Mouse (Mus musculus): ENCODE measurements around the gene Olfr56.
"Not testable (repeated sequence)": the region's sequence is repeated elsewhere in the genome, so short reads cannot be mapped to it uniquely, and the experiment has no call there.

The Olfr56 gene

DNA sequence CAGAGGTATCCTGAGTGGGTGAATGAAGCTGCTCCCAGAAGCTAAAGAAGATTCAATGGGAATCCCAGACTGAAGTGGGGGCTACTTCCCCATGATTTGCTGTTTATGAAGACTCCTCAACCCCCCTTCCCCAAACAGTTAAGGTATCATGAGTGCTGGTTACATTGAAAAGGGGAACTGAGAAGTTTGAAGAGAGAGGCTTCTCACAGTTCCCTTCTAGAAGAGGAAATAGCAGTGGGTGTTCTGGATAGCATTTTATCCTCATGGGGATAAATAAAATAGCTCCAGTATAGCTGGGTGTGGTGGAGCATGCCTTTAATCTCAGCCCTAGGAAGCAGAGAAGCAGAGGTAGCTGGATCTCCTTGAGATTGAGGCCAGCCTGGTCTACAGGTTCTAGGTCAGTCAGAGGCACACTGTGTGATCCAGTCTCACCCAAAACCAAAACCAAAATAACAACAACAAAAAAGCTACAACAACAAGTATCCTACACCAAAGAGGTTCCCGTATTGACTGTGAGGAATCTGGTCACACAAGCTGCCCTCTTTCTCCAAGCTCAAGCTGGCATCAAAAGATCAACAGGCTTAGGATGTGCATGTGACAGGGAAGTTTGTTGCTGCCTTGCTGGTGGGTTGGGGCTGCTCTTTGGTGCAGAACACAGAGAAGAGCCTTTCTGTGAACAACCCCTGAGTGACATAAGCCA is at the start of gene Olfr56:
Gene Olfr56, plus strand, starts transcription at position 650 of the 700 bp plus-strand sequence.
- in situ Hi-C loops (cut with MboI; ENCODE audit: low pct_unique_long_range_greater_than_20kb in 1 of 2, low sequenced_read_pairs in 2 of 2, unreplicated experiment in 1 of 2) = not testable (repeated sequence)

DNA sequence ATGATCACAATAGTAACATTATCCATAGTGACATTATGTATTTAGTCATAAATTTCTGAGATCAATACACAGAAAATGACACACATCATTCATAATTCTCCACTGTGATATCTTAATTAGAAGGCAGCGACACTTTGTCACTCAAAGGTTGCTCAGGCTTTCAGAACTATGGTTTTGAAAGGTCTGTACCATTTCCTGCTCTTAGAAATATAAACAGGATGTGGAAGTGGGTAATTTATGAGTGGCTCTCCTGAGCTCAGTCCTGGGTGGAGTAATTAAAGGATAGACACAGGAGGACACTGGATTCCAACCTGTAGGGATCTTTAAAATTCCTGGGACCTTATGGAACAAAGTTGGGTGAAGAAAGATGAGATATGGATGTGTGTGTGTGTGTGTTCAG is 45.3 kb upstream of the Olfr56 start:
- in situ Hi-C loops (cut with MboI; ENCODE audit: low pct_unique_long_range_greater_than_20kb in 1 of 2, low sequenced_read_pairs in 2 of 2, unreplicated experiment in 1 of 2) = not testable (repeated sequence)

DNA sequence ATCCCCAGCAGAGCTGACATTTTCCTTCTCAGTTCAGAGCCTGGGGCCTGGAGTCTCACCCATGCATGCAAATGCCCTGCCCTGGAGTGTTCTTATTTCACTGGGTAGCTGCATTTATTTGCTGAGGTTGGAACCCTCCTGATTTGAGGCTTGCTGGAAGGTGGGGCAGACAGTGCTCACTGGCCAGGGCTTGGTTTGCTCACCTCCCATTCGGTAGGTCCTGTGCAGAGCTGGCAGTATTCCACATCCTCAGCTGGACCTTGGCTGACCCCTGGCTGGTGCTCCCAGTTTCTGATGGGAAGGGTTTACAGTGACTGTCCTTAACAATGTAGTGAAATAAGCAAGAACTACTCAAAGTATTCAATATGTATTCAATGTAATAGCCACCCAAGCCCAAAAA is 44.8 kb upstream of the Olfr56 start:
- in situ Hi-C loops (cut with MboI; ENCODE audit: low pct_unique_long_range_greater_than_20kb in 1 of 2, low sequenced_read_pairs in 2 of 2, unreplicated experiment in 1 of 2) = not testable (repeated sequence)

DNA sequence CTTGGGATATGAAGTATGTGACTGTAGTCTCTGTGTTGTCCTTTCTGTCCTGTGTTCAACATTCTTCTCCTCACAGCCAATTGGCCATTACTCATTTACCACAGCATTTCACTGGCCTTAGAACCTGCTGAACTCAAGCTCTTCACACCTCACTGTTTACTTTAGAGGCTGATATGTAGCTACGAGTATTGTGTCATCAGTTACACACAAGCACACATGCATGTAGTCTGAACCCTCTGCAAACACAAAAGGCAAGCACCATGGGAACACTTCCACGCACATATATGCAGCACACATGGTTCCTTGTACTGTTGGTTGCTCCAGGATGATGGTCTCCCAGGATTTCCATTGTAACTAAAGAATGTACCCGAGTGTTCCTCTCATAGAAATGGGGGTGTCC is 43.4 kb upstream of the Olfr56 start:
- in situ Hi-C loops (cut with MboI; ENCODE audit: low pct_unique_long_range_greater_than_20kb in 1 of 2, low sequenced_read_pairs in 2 of 2, unreplicated experiment in 1 of 2) = not testable (repeated sequence)

DNA sequence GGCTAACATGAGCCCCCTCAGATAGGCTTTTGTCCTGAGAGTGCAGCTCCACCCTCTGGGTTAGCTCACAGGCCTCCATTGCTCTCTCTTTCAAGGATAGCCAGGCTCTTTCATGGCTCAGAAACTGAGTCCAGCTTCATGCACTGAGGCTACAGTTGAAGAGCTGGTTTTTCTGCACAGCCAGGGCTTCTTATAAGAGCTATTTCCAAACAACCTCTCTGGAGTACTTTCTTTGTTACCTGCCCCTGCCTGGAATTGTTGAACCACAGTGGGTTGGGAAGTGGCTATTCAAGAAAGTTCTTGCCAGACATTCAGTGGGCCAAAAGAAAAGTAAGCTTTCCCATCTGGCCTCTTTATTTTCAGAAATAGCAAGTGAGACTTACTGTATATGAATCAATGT is 39.4 kb upstream of the Olfr56 start:
- in situ Hi-C loops (cut with MboI; ENCODE audit: low pct_unique_long_range_greater_than_20kb in 1 of 2, low sequenced_read_pairs in 2 of 2, unreplicated experiment in 1 of 2) = not testable (repeated sequence)

DNA sequence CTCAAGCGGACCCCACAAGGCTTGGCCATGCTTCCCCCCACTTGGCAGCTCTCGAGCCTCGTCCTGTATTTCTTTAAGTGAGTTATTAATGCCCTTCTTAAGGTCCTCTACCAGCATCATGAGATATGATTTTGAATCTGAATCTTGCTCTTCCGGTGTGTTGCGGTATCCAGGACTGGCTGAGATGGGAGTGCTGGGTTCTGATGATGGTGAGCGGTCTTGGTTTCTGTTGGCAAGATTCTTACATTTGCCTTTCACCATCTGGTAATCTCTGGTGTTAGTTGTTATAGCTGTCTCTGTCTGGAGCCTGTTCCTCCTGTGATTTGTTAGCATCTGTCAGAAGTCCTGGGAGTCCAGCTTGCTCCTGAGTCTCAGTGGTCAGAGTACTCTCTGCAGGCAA is 32.6 kb upstream of the Olfr56 start, which contains the start of gene Psme2b:
Gene Psme2b, minus strand, starts transcription at position 101 of the 400 bp plus-strand sequence.
- in situ Hi-C loops (cut with MboI; ENCODE audit: low pct_unique_long_range_greater_than_20kb in 1 of 2, low sequenced_read_pairs in 2 of 2, unreplicated experiment in 1 of 2) = not testable (repeated sequence)

DNA sequence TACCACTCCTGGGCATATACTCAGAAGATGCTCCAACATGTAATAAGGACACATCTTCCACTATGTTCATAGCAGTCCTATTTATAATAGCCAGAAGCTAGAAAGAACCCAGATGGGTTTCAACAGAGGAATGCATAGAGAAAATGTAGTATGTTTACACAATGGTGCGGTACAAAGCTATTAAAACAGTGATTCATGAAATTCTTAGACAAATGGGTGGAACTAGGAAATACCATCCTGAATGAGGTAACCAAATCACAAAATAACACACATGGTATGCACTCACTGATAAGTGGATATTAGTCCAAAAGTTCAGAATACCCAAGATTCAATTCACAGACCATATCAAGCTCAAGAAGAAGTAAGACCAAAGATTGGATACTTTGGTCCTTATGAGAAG is 4.0 kb upstream of the Olfr56 start:
- in situ Hi-C loops (cut with MboI; ENCODE audit: low pct_unique_long_range_greater_than_20kb in 1 of 2, low sequenced_read_pairs in 2 of 2, unreplicated experiment in 1 of 2) = not testable (repeated sequence)

DNA sequence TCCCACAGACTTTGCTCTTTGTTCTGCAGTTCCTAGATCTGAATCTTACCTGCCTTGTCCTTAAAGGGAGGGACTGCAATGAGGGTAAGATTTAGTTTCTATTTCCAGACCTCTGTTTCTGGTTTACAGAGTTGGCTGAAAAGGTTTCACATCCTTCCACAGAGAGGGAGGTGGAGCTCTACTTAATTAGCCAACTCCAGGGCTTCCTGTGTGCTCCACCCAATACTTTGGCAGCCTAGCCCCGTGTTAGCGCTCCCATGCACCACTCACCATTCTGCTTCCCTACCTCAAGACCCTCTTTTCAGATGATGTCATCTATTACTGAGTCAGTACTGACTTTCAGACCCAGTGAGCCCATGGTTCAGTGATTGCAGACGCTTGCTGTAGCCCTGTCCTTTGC is 562 bp downstream of the Olfr56 start, which contains the start of gene 9930111J21Rik1:
Gene 9930111J21Rik1, minus strand, starts transcription at position 148 of the 400 bp plus-strand sequence.
- in situ Hi-C loops (cut with MboI; ENCODE audit: low pct_unique_long_range_greater_than_20kb in 1 of 2, low sequenced_read_pairs in 2 of 2, unreplicated experiment in 1 of 2) = not testable (repeated sequence)

DNA sequence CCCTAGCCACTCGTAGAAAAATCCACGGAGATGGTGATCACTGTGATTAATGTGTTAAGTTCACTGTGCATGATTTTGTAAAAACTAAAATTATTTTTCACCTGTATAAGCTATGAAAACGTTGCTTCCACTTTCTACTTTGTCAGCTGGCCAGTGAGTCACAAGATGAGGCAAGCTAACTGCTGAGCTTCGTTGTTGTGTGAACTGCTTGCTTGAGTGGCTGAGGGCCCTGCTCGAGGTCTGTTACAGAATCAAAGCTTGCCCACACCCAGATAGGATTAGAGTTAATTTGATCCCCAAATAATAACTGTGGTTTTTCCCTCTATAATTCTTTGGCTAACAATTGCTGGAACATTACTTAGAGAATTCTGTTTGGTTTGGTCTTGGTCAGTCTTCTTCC is 1.4 kb downstream of the Olfr56 start:
- in situ Hi-C loops (cut with MboI; ENCODE audit: low pct_unique_long_range_greater_than_20kb in 1 of 2, low sequenced_read_pairs in 2 of 2, unreplicated experiment in 1 of 2) = not testable (repeated sequence)

DNA sequence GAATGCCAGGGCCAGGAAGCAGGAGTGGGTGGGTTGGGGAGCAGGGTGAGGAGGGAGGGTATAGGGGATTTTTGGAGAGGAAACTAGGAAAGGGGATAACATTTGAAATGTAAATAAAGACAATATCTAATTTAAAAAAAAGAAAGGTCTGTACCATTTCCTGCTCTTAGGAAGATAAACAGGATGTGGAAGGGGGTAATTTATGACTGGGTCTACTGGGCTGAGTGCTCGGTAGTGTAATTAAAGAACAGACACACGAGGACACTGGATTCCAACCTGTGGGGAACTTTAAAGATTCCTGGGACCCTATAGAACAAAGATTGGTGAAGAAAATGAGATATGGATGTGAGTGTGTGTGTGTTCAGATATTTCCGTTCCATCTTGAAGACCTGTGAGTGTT is 4.2 kb downstream of the Olfr56 start:
- in situ Hi-C loops (cut with MboI; ENCODE audit: low pct_unique_long_range_greater_than_20kb in 1 of 2, low sequenced_read_pairs in 2 of 2, unreplicated experiment in 1 of 2) = not testable (repeated sequence)

DNA sequence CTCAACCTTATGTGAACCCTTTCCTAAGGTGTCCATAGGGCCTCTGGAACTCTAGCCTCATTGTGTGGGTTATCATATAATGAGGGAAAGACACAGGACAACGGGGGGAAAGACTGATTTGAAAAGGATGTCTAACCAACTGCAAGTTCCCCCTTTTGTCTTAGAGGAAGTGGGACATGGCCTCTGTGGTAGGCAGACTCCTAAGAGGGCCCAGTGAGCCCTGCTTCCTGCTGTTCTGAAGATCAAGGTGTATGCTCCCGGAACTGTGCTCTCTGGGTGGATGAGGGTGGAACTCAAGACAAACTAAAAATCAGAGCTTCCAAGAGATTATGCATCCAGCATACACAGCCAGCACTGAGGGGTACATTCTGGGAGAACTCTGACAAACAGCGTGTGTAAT is 9.5 kb downstream of the Olfr56 start:
- in situ Hi-C loops (cut with MboI; ENCODE audit: low pct_unique_long_range_greater_than_20kb in 1 of 2, low sequenced_read_pairs in 2 of 2, unreplicated experiment in 1 of 2) = not testable (repeated sequence)

DNA sequence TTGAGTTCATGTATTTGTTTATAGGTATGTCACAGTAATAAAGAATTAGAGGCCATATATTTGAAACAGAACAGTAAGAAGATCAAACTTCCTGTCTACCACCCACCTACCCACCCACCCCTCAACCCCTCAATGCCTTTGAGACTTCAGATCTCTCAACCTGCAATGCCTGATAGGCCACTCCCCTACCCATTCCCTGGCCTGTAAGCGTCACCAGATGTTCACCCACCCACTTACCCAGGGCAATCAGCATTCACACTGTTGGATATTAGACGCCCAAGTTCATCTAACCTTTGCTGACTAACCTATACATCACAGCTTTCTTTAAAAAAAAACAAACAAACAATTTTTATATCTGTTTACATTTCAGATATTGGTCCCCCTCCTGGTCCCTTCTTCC is 11.3 kb downstream of the Olfr56 start:
- in situ Hi-C loops (cut with MboI; ENCODE audit: low pct_unique_long_range_greater_than_20kb in 1 of 2, low sequenced_read_pairs in 2 of 2, unreplicated experiment in 1 of 2) = loop anchor here in 1 of 2 experiments (10.0 kb wide), 1 partner anchor 105 kb away; no protein-coding TSS in a partner anchor

DNA sequence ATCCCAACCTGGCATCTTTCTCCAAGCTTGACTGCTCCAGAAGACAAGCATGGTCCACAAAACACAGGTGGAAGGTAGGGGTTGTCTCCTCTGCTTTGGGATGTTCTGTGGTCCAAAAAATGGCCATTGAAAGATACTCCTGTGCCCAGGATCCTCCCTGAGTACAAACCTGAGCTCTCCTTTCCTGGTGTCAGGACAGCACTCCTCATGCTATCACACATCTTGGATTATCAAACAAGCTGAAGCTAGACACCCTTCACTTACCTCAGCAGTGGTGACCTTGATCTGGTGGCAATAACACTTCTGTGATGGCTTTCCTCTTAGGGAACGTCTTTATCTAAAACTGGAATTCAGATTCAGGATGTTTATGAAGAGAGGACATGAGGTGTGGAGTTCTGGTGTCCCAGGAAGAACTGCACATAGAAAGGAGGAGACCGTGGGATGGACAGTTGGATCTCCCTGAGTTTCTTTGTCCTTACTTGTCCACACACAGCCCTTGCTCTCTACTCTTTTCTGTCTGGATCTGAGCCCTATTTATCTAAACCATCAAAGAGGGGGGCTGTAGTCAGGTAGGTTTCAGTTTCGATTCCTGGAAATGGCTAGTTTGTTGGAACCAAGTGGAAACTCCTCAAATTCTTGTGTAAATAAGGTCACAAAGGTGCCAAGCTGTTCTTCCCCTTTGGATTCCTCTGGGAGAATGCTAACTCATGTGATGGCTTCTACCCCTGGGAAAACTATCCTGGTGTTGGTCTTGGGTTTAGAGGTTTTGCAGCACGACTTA is 13.2 kb downstream of the Olfr56 start, which contains the start of gene Gm12185:
Gene Gm12185, minus strand, starts transcription at position 487 of the 781 bp plus-strand sequence.
- in situ Hi-C loops (cut with MboI; ENCODE audit: low pct_unique_long_range_greater_than_20kb in 1 of 2, low sequenced_read_pairs in 2 of 2, unreplicated experiment in 1 of 2) = loop anchor here in 1 of 2 experiments (10.0 kb wide), 1 partner anchor 107 kb away; no protein-coding TSS in a partner anchor

DNA sequence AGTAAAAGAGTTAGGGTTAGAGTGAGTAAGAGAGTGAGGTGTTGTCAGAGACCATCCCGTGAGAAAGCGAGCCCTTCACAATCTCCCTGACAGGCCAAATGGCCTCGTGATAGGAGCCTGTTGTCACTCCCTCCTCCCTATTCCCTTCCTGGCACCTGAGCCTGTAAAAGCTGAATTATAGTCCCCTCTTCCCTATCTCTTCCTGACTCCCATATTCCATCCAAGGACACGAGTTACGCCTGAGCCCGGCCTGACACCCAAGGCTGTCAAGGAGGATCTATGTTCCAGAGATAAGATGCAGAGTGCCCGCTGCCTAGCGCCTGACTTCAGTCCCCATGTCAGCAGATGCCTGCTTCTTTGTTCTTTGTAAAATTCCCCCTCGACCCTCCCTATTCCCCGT is 14.6 kb downstream of the Olfr56 start:
- in situ Hi-C loops (cut with MboI; ENCODE audit: low pct_unique_long_range_greater_than_20kb in 1 of 2, low sequenced_read_pairs in 2 of 2, unreplicated experiment in 1 of 2) = loop anchor here in 1 of 2 experiments (10.0 kb wide), 1 partner anchor 108 kb away; no protein-coding TSS in a partner anchor

DNA sequence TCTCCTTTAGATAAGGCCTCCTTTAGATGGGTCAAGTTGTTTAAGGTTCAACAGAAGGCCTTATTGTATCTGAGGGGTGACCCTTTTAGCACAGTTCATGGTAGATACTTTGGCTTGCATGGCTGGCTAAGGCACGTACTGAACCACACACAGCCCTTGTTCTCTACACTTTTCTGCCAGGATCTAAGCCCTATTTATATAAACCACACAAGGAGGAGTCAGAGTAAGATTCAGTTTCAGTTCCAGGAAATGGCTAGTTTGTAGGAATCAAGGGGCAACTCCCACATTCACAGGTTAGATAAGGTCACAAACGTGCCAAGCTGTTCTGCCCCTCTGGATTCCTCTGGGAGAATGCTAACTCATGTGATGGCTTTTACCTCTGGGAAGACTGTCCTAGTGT is 15.3 kb downstream of the Olfr56 start, which contains the start of gene Tgtp1:
Gene Tgtp1, minus strand, starts transcription at position 155 of the 400 bp plus-strand sequence.
- in situ Hi-C loops (cut with MboI; ENCODE audit: low pct_unique_long_range_greater_than_20kb in 1 of 2, low sequenced_read_pairs in 2 of 2, unreplicated experiment in 1 of 2) = loop anchor here in 1 of 2 experiments (10.0 kb wide), 1 partner anchor 109 kb away; no protein-coding TSS in a partner anchor

DNA sequence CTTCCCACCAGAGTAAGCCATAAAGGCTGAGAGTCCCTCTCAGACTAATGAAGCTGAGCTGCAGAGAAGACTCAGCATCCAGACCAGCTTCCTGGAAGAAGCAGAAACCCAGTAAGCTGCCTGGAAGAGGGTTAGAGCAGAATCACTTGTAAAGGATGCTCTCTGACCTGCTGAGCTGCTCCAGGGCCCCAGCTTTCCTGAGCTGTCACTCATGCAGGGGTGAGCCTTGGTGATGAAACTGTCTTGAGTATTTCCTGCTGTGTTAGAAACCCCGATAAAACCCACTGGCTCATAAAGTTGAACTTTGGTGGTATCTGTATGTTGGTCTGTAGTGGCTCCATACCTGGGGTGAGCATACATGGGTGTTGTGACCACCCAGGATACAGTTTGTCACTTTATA is 21.7 kb downstream of the Olfr56 start:
- in situ Hi-C loops (cut with MboI; ENCODE audit: low pct_unique_long_range_greater_than_20kb in 1 of 2, low sequenced_read_pairs in 2 of 2, unreplicated experiment in 1 of 2) = not testable (repeated sequence)

DNA sequence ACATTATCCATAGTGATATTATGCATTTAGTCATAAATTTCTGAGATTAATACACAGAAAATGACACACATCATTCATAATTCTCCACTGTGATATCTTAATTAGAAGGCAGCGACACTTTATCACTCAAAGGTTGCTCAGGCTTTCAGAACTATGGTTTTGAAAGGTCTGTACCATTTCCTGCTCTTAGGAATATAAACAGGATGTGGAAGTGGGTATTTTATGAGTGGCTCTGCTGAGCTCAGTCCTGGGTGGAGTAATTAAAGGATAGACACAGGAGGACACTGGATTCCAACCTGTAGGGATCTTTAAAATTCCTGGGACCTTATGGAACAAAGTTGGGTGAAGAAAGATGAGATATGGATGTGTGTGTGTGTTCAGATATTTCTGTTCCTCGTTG is 27.6 kb downstream of the Olfr56 start:
- in situ Hi-C loops (cut with MboI; ENCODE audit: low pct_unique_long_range_greater_than_20kb in 1 of 2, low sequenced_read_pairs in 2 of 2, unreplicated experiment in 1 of 2) = not testable (repeated sequence)

DNA sequence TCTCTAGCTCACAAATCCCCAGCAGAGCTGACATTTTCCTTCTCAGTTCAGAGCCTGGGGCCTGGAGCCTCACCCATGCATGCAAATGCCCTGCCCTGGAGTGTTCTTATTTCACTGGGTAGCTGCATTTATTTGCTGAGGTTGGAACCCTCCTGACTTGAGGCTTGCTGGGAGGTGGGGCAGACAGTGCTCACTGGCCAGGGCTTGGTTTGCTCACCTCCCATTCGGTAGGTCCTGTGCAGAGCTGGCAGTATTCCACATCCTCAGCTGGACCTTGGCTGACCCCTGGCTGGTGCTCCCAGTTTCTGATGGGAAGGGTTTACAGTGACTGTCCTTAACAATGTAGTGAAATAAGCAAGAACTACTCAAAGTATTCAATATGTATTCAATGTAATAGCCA is 28.1 kb downstream of the Olfr56 start:
- in situ Hi-C loops (cut with MboI; ENCODE audit: low pct_unique_long_range_greater_than_20kb in 1 of 2, low sequenced_read_pairs in 2 of 2, unreplicated experiment in 1 of 2) = not testable (repeated sequence)

DNA sequence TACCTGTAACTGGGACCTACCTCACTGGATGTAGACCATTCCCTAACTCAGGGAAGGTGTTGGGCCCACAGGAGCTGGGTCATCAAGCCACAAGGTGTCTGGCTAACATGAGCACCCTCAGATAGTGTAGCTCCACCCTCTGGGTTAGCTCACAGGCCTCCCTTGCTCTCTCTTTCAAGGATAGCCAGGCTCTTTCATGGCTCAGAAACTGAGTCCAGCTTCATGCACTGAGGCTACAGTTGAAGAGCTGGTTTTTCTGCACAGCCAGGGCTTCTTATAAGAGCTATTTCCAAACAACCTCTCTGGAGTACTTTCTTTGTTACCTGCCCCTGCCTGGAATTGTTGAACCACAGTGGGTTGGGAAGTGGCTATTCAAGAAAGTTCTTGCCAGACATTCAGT is 33.4 kb downstream of the Olfr56 start:
- in situ Hi-C loops (cut with MboI; ENCODE audit: low pct_unique_long_range_greater_than_20kb in 1 of 2, low sequenced_read_pairs in 2 of 2, unreplicated experiment in 1 of 2) = not testable (repeated sequence)

Measured in mouse embryonic stem cell (cell line).